Mouse (Mus musculus) thymus, postnatal 10 days (tissue): ENCODE results near the gene Prame.
"Not testable (repeated sequence)": the region's sequence is repeated elsewhere in the genome, so short reads cannot be mapped to it uniquely, and the experiment has no call there.

Experiments used
- DNase-seq, 2 experiments: peaks; one replicate each; pipeline ENCODE4 v3.0.0; 2021; ENCODE audit warnings: low spot score in 2 of 2

Prame gene

GRCm38 (mm10) chrX:135627605-135628004, at the start of gene Prame:
Gene Prame, minus strand, starts transcription at chrX:135627705.
- DNase-seq, result no peak

- DNase-seq, result peak in 1 of 2 experiments; percentile 10
Observed at GRCm38 (mm10) chrX:135652173-135652772, 24.8 kb upstream of the Prame start.

DNA sequence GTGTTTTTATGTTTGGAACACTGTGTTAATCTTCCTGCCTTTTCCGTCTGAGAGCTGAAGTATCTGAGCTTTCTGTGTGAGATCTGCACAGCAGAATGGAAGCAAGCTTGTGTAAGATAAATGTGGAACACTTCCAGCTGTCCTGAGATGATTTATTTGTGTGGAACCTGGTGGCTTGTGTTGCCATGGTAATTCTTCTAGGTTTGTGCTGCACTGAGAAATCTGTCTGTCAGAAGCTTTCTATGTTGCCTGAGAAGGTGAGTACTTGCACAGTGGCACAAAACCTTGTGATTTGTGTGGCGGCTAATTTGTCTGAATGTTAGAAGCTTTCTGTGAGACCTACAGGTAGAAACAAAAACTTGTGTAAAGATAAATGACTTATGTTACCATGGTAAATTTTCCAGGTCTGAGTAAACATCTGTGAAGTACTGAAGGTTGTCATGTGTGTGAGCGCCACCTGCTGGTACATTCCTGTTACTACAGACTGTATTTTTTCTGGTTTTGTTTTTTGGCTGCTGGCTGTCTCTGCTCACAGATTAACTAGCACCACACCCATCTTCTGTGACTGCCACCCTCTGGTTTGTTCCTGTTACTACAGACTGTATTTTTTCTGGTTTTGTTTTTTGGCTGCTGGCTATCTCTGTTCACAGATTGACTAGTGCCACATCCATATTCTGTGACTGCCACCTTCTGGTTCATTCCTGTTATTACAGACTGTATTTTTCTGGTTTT, 26.0 kb downstream of the Prame start:
- DNase-seq, result peak in 1 of 2 experiments; percentile 22

GRCm38 (mm10) chrX:135598677-135599076, 28.8 kb downstream of the Prame start, which contains the start of gene Nxf7:
Gene Nxf7, minus strand, starts transcription at chrX:135598777.
- DNase-seq, result no peak

- no peak for DNase-seq
Observed at GRCm38 (mm10) chrX:135598096-135598495, 29.4 kb downstream of the Prame start.

GRCm38 (mm10) chrX:135576412-135576811, 51.1 kb downstream of the Prame start:
- no peak for DNase-seq

DNA sequence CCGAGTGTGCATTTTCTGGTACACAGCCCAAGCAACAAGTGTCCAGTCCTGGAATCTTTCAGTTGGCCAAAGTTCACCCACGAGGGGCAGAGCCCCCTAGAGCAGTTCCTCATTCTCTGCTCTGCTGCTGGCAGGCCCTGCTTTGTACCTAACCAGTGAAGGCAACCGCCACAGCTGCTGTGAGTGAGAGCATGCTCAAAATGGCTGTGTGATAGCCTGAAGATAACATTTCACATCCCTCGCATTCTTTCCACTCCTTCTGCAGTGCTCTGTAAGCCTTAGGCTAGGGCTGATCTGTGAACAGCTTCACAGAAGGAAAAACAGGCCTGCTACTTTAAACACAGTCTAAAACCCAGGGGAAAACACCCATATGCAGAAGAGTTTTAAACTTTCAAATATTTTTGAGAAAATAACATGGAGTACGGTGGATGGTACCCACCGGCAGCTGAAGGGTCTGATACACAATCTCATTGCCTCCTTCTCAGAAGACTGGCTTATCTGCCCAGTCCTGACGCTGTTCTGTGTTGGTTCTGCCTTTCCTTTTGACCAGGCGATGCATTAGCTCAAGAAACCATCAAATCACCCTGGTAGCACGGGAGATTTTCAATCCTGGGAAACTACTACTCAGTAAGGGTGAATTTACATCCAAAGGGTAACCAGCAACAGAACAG, 52.4 kb downstream of the Prame start:
- not testable (repeated sequence) for DNase-seq

DNA sequence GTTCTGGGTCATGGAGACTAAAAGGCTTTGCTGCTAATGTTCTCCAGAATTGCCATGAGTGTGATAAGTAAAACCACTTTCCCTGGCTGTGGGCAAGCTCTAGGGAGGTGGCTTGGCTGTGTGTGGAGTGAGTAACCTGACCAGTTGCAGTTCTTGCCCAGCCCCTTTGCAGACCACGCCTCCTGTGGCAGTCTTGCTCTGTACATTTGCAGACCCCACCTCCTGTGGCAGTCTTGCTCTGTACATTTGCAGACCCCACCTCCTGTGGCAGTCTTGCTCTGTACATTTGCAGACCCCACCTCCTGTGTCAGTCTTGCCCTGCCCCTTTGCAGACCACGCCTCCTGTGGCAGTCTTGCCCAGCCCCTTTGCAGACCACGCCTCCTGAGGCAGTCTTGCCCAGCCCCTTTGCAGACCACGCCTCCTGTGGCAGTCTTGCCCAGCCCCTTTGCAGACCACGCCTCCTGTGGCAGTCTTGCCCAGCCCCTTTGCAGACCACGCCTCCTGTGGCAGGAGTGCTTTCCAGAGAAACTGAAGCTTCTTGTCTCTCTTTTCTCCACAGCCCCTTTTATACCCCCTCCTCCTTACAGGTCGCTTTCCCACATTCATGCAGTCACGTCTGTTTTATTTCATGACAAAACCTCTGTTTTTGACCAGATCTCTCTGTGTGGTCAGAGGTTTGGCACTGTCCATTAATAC, 53.1 kb downstream of the Prame start:
- not testable (repeated sequence) for DNase-seq

GRCm38 (mm10) chrX:135569467-135569866, 58.0 kb downstream of the Prame start:
- DNase-seq, result peak in 1 of 2 experiments; percentile 44

GRCm38 (mm10) chrX:135564934-135565333, 62.6 kb downstream of the Prame start:
- peak; percentile 19 to 23 for DNase-seq
